11 mouse cellular contexts compared by ENCODE assay signal in the genomic region with DNA sequence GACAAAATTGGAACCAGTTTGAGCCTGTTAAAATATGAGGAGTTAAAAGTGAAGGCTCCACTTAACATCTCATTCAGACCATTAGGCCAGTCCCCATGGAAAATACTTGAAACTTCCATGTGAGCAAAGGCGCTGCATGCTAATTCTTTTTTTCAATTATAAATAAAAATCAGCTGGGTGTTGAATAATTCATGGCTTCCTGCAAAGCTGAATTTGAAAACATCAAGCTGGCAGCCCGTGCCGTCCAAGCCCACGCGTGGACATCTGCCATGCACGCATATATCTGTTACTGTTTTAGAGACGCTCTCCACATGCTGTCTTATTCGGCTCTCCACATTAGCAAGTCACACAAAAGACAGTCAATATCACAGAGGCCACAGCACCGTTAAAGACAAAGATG.
DNase-seq lines count a peak whose midpoint lies in the region; ATAC-seq lines count a peak whose summit lies in the region.
"Had no signal": no experiment of that assay in that cellular context is flagged by ENCODE, and none has a peak within 500 bp of the region (broad histone marks: within the 10 kb centered on the region; RNA-seq: fewer than 3 reads in every experiment).

No protein-coding gene starts in this region.

- intact Hi-C loops in left cerebral cortex, postnatal 14 days (cut with DNase I): no loop called here
- intact Hi-C loops in gastrocnemius, postnatal 36 days (cut with DNase I): no loop called here

- H3K9me3 ChIP-seq in forebrain, embryonic 11.5 days (ENCODE audit: control insufficient read depth, low read length): no peaks in the 10 kb centered on the region
- H3K9me3 ChIP-seq in forebrain, embryonic 10.5 days: no peaks in the 10 kb centered on the region
- H3K9me3 ChIP-seq in hindbrain, embryonic 14.5 days (ENCODE audit: control insufficient read depth, low read length): no peaks in the 10 kb centered on the region
- no peaks in the 10 kb centered on the region for H3K9me3 ChIP-seq in kidney, embryonic 16.5 days (ENCODE audit: low read length)
- H3K9me3 ChIP-seq: heart, embryonic 13.5 days; limb, embryonic 12.5 days had no signal

- H3K4me3 ChIP-seq in forebrain, embryonic 11.5 days (ENCODE audit: low read depth, low read length): no peak overlapping the region
- no peak overlapping the region for H3K4me3 ChIP-seq in forebrain, embryonic 10.5 days
- H3K4me3 ChIP-seq in hindbrain, embryonic 14.5 days (replicated peaks; ENCODE audit: low read length): no peak overlapping the region
- no peak overlapping the region for H3K4me3 ChIP-seq in kidney, embryonic 16.5 days (ENCODE audit: low read length)
- H3K4me3 ChIP-seq: heart, embryonic 13.5 days; limb, embryonic 12.5 days; myocyte had no signal

- whole genome bisulfite sequencing in forebrain, embryonic 11.5 days: 51% methylated on average over 9 of the region's 9 CpGs
- 89% methylated on average over 9 of the region's 9 CpGs for WGBS in forebrain, embryonic 10.5 days
- WGBS in hindbrain, embryonic 14.5 days: 14% methylated on average over 9 of the region's 9 CpGs
- 72% methylated on average over 9 of the region's 9 CpGs for WGBS in kidney, embryonic 16.5 days

- H3K4me1 ChIP-seq in forebrain, embryonic 11.5 days (replicated peaks; ENCODE audit: control insufficient read depth, insufficient read depth, low read length): no peaks in the 10 kb centered on the region
- H3K4me1 ChIP-seq in forebrain, embryonic 10.5 days: peaks cover 3% of the 10 kb centered on the region; the same call in 1 of the 2 replicates
- peaks cover 11% of the 10 kb centered on the region for H3K4me1 ChIP-seq in hindbrain, embryonic 14.5 days (replicated peaks; ENCODE audit: control insufficient read depth, insufficient read depth, low read length)
- no peaks in the 10 kb centered on the region for H3K4me1 ChIP-seq in kidney, embryonic 16.5 days (ENCODE audit: insufficient read depth, low read length)
- H3K4me1 ChIP-seq: heart, embryonic 13.5 days; limb, embryonic 12.5 days had no signal

- 0 out of 2 replicates have a peak overlapping the region, but pooled peaks have one; percentile 31 for H3K27ac ChIP-seq in forebrain, embryonic 11.5 days (ENCODE audit: low read depth, low read length)
- H3K27ac ChIP-seq in forebrain, embryonic 10.5 days: no peak overlapping the region
- peak overlapping the region; percentile 78 for H3K27ac ChIP-seq in hindbrain, embryonic 14.5 days
- no peak overlapping the region for H3K27ac ChIP-seq in kidney, embryonic 16.5 days (ENCODE audit: low read length)
- H3K27ac ChIP-seq: heart, embryonic 13.5 days; limb, embryonic 12.5 days had no signal

- DNase-seq in forebrain, embryonic 11.5 days (ENCODE audit: low spot score): no peak
- DNase-seq in forebrain, embryonic 10.5 days (ENCODE audit: extremely low spot score, low spot score): no peak
- peak; percentile 53 for DNase-seq in hindbrain, embryonic 14.5 days (ENCODE audit: low spot score)
- DNase-seq in left cerebral cortex, postnatal 14 days (ENCODE audit: low spot score in 2 of 2): peak; percentile 89 to 94
- peak; percentile 78 for DNase-seq in right cerebral cortex, postnatal 14 days
- DNase-seq in gastrocnemius, postnatal 36 days: no peak
- no peak for DNase-seq in liver

- H3K9ac ChIP-seq in forebrain, embryonic 11.5 days (ENCODE audit: low read length): no peak overlapping the region
- peak overlapping the region; percentile 9; the same call in 1 of the 2 replicates for H3K9ac ChIP-seq in hindbrain, embryonic 14.5 days
- H3K9ac ChIP-seq in kidney, embryonic 16.5 days (replicated peaks; ENCODE audit: low read length): no peak overlapping the region
- H3K9ac ChIP-seq: heart, embryonic 13.5 days; limb, embryonic 12.5 days had no signal

- H3K36me3 ChIP-seq in forebrain, embryonic 11.5 days (ENCODE audit: control insufficient read depth, insufficient read depth, low read length): no peaks in the 10 kb centered on the region
- no peaks in the 10 kb centered on the region for H3K36me3 ChIP-seq in forebrain, embryonic 10.5 days (replicated peaks)
- no peaks in the 10 kb centered on the region for H3K36me3 ChIP-seq in hindbrain, embryonic 14.5 days (replicated peaks; ENCODE audit: control insufficient read depth, insufficient read depth)
- no peaks in the 10 kb centered on the region for H3K36me3 ChIP-seq in kidney, embryonic 16.5 days (ENCODE audit: insufficient read depth, low read length)
- H3K36me3 ChIP-seq: limb, embryonic 12.5 days had no signal

- ATAC-seq in forebrain, embryonic 11.5 days (replicated peaks; ENCODE audit: low FRiP score): peak; percentile 76
- peak; percentile 86 for ATAC-seq in hindbrain, embryonic 14.5 days (ENCODE audit: low FRiP score)
- no peak for ATAC-seq in kidney, embryonic 16.5 days (ENCODE audit: low FRiP score, low TSS enrichment)

- H3K4me2 ChIP-seq in forebrain, embryonic 11.5 days (ENCODE audit: low read depth, low read length, severe bottlenecking): no peak overlapping the region
- H3K4me2 ChIP-seq in hindbrain, embryonic 14.5 days (replicated peaks): peak overlapping the region; percentile 25; the same call in 1 of the 2 replicates
- H3K4me2 ChIP-seq in kidney, embryonic 16.5 days (replicated peaks; ENCODE audit: low read depth, low read length): no peak overlapping the region
- H3K4me2 ChIP-seq: heart, embryonic 13.5 days; limb, embryonic 12.5 days had no signal

- H3K27me3 ChIP-seq in forebrain, embryonic 11.5 days (ENCODE audit: control insufficient read depth, insufficient read depth, low read length): no peaks in the 10 kb centered on the region
- H3K27me3 ChIP-seq in forebrain, embryonic 10.5 days (ENCODE audit: poor library complexity, severe bottlenecking): no peaks in the 10 kb centered on the region
- H3K27me3 ChIP-seq in hindbrain, embryonic 14.5 days (ENCODE audit: control insufficient read depth, insufficient read depth, low read length): no peaks in the 10 kb centered on the region
- H3K27me3 ChIP-seq in kidney, embryonic 16.5 days (ENCODE audit: insufficient read depth, low read length): no peaks in the 10 kb centered on the region
- H3K27me3 ChIP-seq: heart, embryonic 13.5 days; limb, embryonic 12.5 days had no signal

Comparison
In these comparisons a context has a peak if more than half of its experiments do, and no peak if none do; other contexts are left out.
1. H3K27ac ChIP-seq: peak in forebrain, embryonic 11.5 days (single experiment) and hindbrain, embryonic 14.5 days (single experiment); none in forebrain, embryonic 10.5 days (single experiment) and kidney, embryonic 16.5 days (single experiment).
2. DNase-seq: peak in hindbrain, embryonic 14.5 days (single experiment), left cerebral cortex, postnatal 14 days (2 of 2) and right cerebral cortex, postnatal 14 days (single experiment); none in forebrain, embryonic 11.5 days (single experiment), forebrain, embryonic 10.5 days (single experiment), gastrocnemius, postnatal 36 days (0 of 2) and liver (single experiment).